Mouse (Mus musculus) CH12.LX (cell line): ENCODE measurements around the gene Vmn2r95. TPM values are rescaled to one million over a fixed set of nuclear protein-coding genes. Genes with fewer than 3 reads are reported as not detected.

Experiments
- DNase-seq: peaks from one replicate; pipeline ENCODE4 v3.0.0-alpha.2; 2013; ENCODE audit errors: extremely low read depth
- H3K27ac ChIP-seq: 2 replicates; pipeline ENCODE4 v1.5.1; 2012; ENCODE audit warnings: low read depth, mild to moderate bottlenecking, control low read depth, moderate library complexity; ENCODE audit not compliant: insufficient read depth
- H3K27me3 ChIP-seq: replicated peaks from 2 replicates; pipeline ENCODE3; 2012; ENCODE audit warnings: inconsistent platforms
- H3K36me3 ChIP-seq, 2 experiments: replicated peaks in 1 of 2; 2 replicates each; pipeline versions ENCODE3 to v1.6.1; 2012; ENCODE audit warnings: inconsistent platforms in 1 of 2, low read length in 1 of 2, mild to moderate bottlenecking in 1 of 2, mixed read lengths in 1 of 2, moderate library complexity in 1 of 2; ENCODE audit not compliant: control insufficient read depth in 1 of 2, insufficient read depth in 1 of 2
- H3K4me1 ChIP-seq, 2 experiments: 2 replicates each; pipeline ENCODE4 v1.6.1; 2012; ENCODE audit warnings: inconsistent platforms in 1 of 2, moderate library complexity in 1 of 2; ENCODE audit not compliant: insufficient read depth in 2 of 2, control insufficient read depth in 1 of 2
- H3K4me2 ChIP-seq: 2 replicates; pipeline ENCODE4 v1.6.1; 2012; ENCODE audit warnings: low read depth, mild to moderate bottlenecking, control low read depth; ENCODE audit not compliant: poor library complexity, insufficient read depth, severe bottlenecking
- H3K4me3 ChIP-seq, 3 experiments: fragments of 150-350 bp in 1 of 3; sonication (generic) in 1 of 3; replicated peaks in 1 of 3; 2 replicates each; pipeline versions ENCODE3 to v1.5.1; 2011 to 2012; ENCODE audit warnings: low read depth in 2 of 3, low read length in 2 of 3, mild to moderate bottlenecking in 2 of 3, moderate library complexity in 2 of 3, control low read depth in 1 of 3, improper control_type of control experiment in 1 of 3, inconsistent platforms in 1 of 3, mixed read lengths in 1 of 3; ENCODE audit not compliant: poor library complexity in 1 of 3
- H3K79me2 ChIP-seq: replicated peaks from 2 replicates; pipeline ENCODE4 v1.6.1; 2012; ENCODE audit warnings: mild to moderate bottlenecking, moderate library complexity; ENCODE audit not compliant: control insufficient read depth, poor library complexity, insufficient read depth, severe bottlenecking; ENCODE audit errors: extremely low read depth
- H3K9ac ChIP-seq: 2 replicates; pipeline ENCODE4 v1.6.1; 2012; ENCODE audit warnings: low read depth, mild to moderate bottlenecking, control low read depth, moderate library complexity; ENCODE audit not compliant: insufficient read depth
- H3K9me3 ChIP-seq: replicated peaks from 2 replicates; pipeline ENCODE3; 2012; ENCODE audit warnings: low read length, inconsistent platforms, mixed read lengths
- CHD2 ChIP-seq: IDR thresholded peaks from 2 replicates; pipeline ENCODE4 v1.6.1; 2011; ENCODE audit warnings: low read length, improper control_type of control experiment
- ELF1 ChIP-seq: IDR thresholded peaks from 2 replicates; pipeline ENCODE4 v1.6.1; 2014; ENCODE audit warnings: low read depth, mild to moderate bottlenecking, inconsistent platforms, low read length, improper control_type of control experiment
- ETS1 ChIP-seq: conservative IDR thresholded peaks from 2 replicates; pipeline ENCODE4 v1.6.1; 2012; ENCODE audit warnings: low read depth, mild to moderate bottlenecking, inconsistent platforms, low read length, improper control_type of control experiment, moderate library complexity
- HCFC1 ChIP-seq: IDR thresholded peaks from 2 replicates; pipeline ENCODE4 v1.6.1; 2012; ENCODE audit warnings: low read depth, mild to moderate bottlenecking, inconsistent platforms, low read length, improper control_type of control experiment
- JUN ChIP-seq: IDR thresholded peaks from 2 replicates; pipeline ENCODE4 v1.6.1; 2011; ENCODE audit warnings: low read depth, mild to moderate bottlenecking, low read length, improper control_type of control experiment, moderate library complexity; ENCODE audit not compliant: insufficient read depth
- JUND ChIP-seq: conservative IDR thresholded peaks from 2 replicates; pipeline ENCODE4 v1.6.1; 2011; ENCODE audit warnings: low read depth, low read length, improper control_type of control experiment
- MAX ChIP-seq: IDR thresholded peaks from 2 replicates; pipeline ENCODE4 v1.6.1; 2011; ENCODE audit warnings: low read length, improper control_type of control experiment
- MAZ ChIP-seq: IDR thresholded peaks from 2 replicates; pipeline ENCODE4 v1.6.1; 2012; ENCODE audit warnings: low read depth, mild to moderate bottlenecking, inconsistent platforms, low read length, improper control_type of control experiment, moderate library complexity
- MEF2A ChIP-seq: IDR thresholded peaks from 2 replicates; pipeline ENCODE4 v1.6.1; 2014; ENCODE audit warnings: low read depth, mild to moderate bottlenecking, inconsistent platforms, low read length, improper control_type of control experiment, borderline replicate concordance
- MXI1 ChIP-seq: IDR thresholded peaks from 2 replicates; pipeline ENCODE4 v1.6.1; 2011; ENCODE audit warnings: mild to moderate bottlenecking, low read depth, low read length, improper control_type of control experiment
- MYC ChIP-seq: IDR thresholded peaks from 2 replicates; pipeline ENCODE4 v1.6.1; 2011; ENCODE audit warnings: low read depth, mild to moderate bottlenecking, improper control_type of control experiment, low read length
- NELFE ChIP-seq: IDR thresholded peaks from 2 replicates; pipeline ENCODE4 v1.6.1; 2011; ENCODE audit warnings: low read depth, low read length, improper control_type of control experiment
- NRF1 ChIP-seq: IDR thresholded peaks from 2 replicates; pipeline ENCODE4 v1.6.1; 2014; ENCODE audit warnings: low read depth, mild to moderate bottlenecking, inconsistent platforms, low read length, improper control_type of control experiment, moderate library complexity
- PAX5 ChIP-seq: IDR thresholded peaks from 2 replicates; pipeline ENCODE4 v1.6.1; 2012; ENCODE audit warnings: low read length, inconsistent platforms, mixed read lengths
- POLR2A ChIP-seq: IDR thresholded peaks from 2 replicates; pipeline ENCODE4 v1.6.1; 2011; ENCODE audit warnings: low read depth, mild to moderate bottlenecking, improper control_type of control experiment, low read length
- POLR2AphosphoS2 ChIP-seq: IDR thresholded peaks from 2 replicates; pipeline ENCODE4 v1.6.1; 2011; ENCODE audit warnings: low read depth, low read length, improper control_type of control experiment
- RAD21 ChIP-seq: IDR thresholded peaks from 2 replicates; pipeline ENCODE4 v1.6.1; 2011; ENCODE audit warnings: low read depth, mild to moderate bottlenecking, low read length, improper control_type of control experiment, moderate library complexity
- SIN3A ChIP-seq: IDR thresholded peaks from 2 replicates; pipeline ENCODE4 v1.6.1; 2012; ENCODE audit warnings: low read length, improper control_type of control experiment, inconsistent platforms
- SMC3 ChIP-seq: IDR thresholded peaks from 2 replicates; pipeline ENCODE4 v1.6.1; 2011; ENCODE audit warnings: low read depth, low read length, improper control_type of control experiment
- TBP ChIP-seq: conservative IDR thresholded peaks from 2 replicates; pipeline ENCODE4 v1.6.1; 2011; ENCODE audit warnings: low read depth, low read length, improper control_type of control experiment
- UBTF ChIP-seq: IDR thresholded peaks from 2 replicates; pipeline ENCODE4 v1.6.1; 2012; ENCODE audit warnings: low read depth, mild to moderate bottlenecking, inconsistent platforms, low read length, improper control_type of control experiment, moderate library complexity
- USF1 ChIP-seq: IDR thresholded peaks from 2 replicates; pipeline ENCODE4 v1.6.1; 2014; ENCODE audit warnings: low read depth, mild to moderate bottlenecking, inconsistent platforms, low read length, improper control_type of control experiment
- ZC3H11A ChIP-seq: IDR thresholded peaks from 2 replicates; pipeline ENCODE4 v1.6.1; 2012; ENCODE audit warnings: low read depth, mild to moderate bottlenecking, inconsistent platforms, low read length, improper control_type of control experiment
- ZMIZ1 ChIP-seq: IDR thresholded peaks from 2 replicates; pipeline ENCODE4 v1.6.1; 2012; ENCODE audit warnings: low read depth, mild to moderate bottlenecking, inconsistent platforms, low read length, improper control_type of control experiment
- ZNF384 ChIP-seq: IDR thresholded peaks from 2 replicates; pipeline ENCODE4 v1.6.1; 2012; ENCODE audit warnings: low read depth, low read length, improper control_type of control experiment, inconsistent platforms
- dilution Hi-C: fragments of 300-500 bp; cut with MboI; formaldehyde crosslinking; loops from 2 replicates; pipeline ENCODE4 v1.14.3; 2020; ENCODE audit warnings: low sequenced_read_pairs; ENCODE audit not compliant: extremely low pct_unique_long_range_greater_than_20kb, extremely low pct_ligation_motif_present
- in situ Hi-C: fragments of 300-500 bp; cut with MboI; formaldehyde crosslinking; loops from 3 replicates; pipeline ENCODE4 v1.14.3; 2019; ENCODE audit warnings: low sequenced_read_pairs, low pct_ligation_motif_present, low pct_unique_long_range_greater_than_20kb, mixed read lengths
- polyA plus RNA-seq: library from polyadenylated mRNA; unstranded; fragments of >175 nt; gene quantifications from 2 replicates; pipeline ENCODE4 v1.2.1, GENCODE M21; 2012; ENCODE audit warnings: low read depth; ENCODE audit not compliant: insufficient read length
- total RNA-seq, 2 experiments: library from RNA; depleted of rRNA; stranded (reverse); fragments of 300-350 nt in 1 of 2; fragments of >200 nt in 1 of 2; gene quantifications; 2 replicates each; pipeline ENCODE4 v1.2.3; 2012 to 2014

The Vmn2r95 gene
- total and polyA plus RNA-seq, 3 experiments, result 0.01 TPM; not detected in 2

GRCm38 (mm10) chr17:18462695-18463094, 38.8 kb downstream of the Vmn2r95 start:
- dilution Hi-C loops (no loop called here), in situ Hi-C loops (no loop called here)
- H3K9me3 ChIP-seq, result no peaks in the 10 kb centered on the region
- TF ChIP-seq MXI1 (no peak), MYC (no peak), ELF1 (no peak), CHD2 (no peak), SIN3A (no peak), MAX (no peak), NELFE (no peak), PAX5 (no peak), USF1 (no peak), ZMIZ1 (no peak), RAD21 (no peak), SMC3 (no peak), JUN (no peak), POLR2AphosphoS2 (no peak), HCFC1 (no peak), ZNF384 (no peak)
- H3K36me3 ChIP-seq, result no peaks in the 10 kb centered on the region
- H3K4me3 ChIP-seq, result no peak overlapping the region
- no peaks in the 10 kb centered on the region for H3K79me2 ChIP-seq
- H3K4me1 ChIP-seq, result no peaks in the 10 kb centered on the region
- H3K4me2 ChIP-seq, result no peak overlapping the region
- no peak for DNase-seq
- H3K27ac ChIP-seq, result no peak overlapping the region
- no peak overlapping the region for H3K9ac ChIP-seq
- no peaks in the 10 kb centered on the region for H3K27me3 ChIP-seq

GRCm38 (mm10) chr17:18479885-18480284, 56.0 kb downstream of the Vmn2r95 start:
- no peaks in the 10 kb centered on the region for H3K9me3 ChIP-seq
- H3K79me2 ChIP-seq, result no peaks in the 10 kb centered on the region
- no peak overlapping the region for H3K4me3 ChIP-seq
- TF ChIP-seq MAX (no peak), JUN (no peak), ZMIZ1 (no peak), MYC (no peak), MXI1 (no peak), CHD2 (no peak), JUND (no peak), ZNF384 (no peak), ZC3H11A (no peak), ETS1 (no peak), SIN3A (no peak), NRF1 (no peak), MAZ (no peak), TBP (no peak), PAX5 (no peak), NELFE (no peak), POLR2A (no peak), MEF2A (no peak), UBTF (no peak), USF1 (no peak)
- TF ChIP-seq, all 38 proteins: peak for 0
- H3K4me1 ChIP-seq, result no peaks in the 10 kb centered on the region
- in situ Hi-C loops (no loop called here), dilution Hi-C loops (no loop called here)
- DNase-seq, result no peak
- H3K27me3 ChIP-seq, result no peaks in the 10 kb centered on the region
- H3K36me3 ChIP-seq, result no peaks in the 10 kb centered on the region
- no peak overlapping the region for H3K4me2 ChIP-seq
- no peak overlapping the region for H3K27ac ChIP-seq
- H3K9ac ChIP-seq, result no peak overlapping the region

Other genes with a start within 250 kb of the Vmn2r95 start
- not detected in 2 replicates for gene Vmn2r94, start 146.3 kb upstream of the Vmn2r95 start, total RNA-seq (2012; rRNA removed)
- not detected in 2 replicates for gene Vmn2r94, start 146.3 kb upstream of the Vmn2r95 start, total RNA-seq (2014; rRNA removed)
- gene Vmn2r94, start 146.3 kb upstream of the Vmn2r95 start, polyA plus RNA-seq, result not detected in 2 replicates
- not detected in 2 replicates for gene Vmn2r93, start 126.0 kb upstream of the Vmn2r95 start, total RNA-seq (2012; rRNA removed)
- not detected in 2 replicates for gene Vmn2r93, start 126.0 kb upstream of the Vmn2r95 start, total RNA-seq (2014; rRNA removed)
- gene Vmn2r93, start 126.0 kb upstream of the Vmn2r95 start, polyA plus RNA-seq, result not detected in 2 replicates
- gene Vmn2r96, start 149.1 kb downstream of the Vmn2r95 start, total RNA-seq (2012; rRNA removed), result 0.42 and 0.59 TPM in 2 replicates
- 0.66 and 1.9 TPM in 2 replicates for gene Vmn2r96, start 149.1 kb downstream of the Vmn2r95 start, total RNA-seq (2014; rRNA removed)
- gene Vmn2r96, start 149.1 kb downstream of the Vmn2r95 start, polyA plus RNA-seq, result 0.84 and 1.3 TPM in 2 replicates